Mouse (Mus musculus): ENCODE data around the gene Slc24a3. TPM values are rescaled to one million over a fixed set of nuclear protein-coding genes. Genes with fewer than 3 reads are reported as not detected.

Gene Slc24a3
- polyA plus RNA-seq, 1 experiment, result 66.1 TPM

DNA sequence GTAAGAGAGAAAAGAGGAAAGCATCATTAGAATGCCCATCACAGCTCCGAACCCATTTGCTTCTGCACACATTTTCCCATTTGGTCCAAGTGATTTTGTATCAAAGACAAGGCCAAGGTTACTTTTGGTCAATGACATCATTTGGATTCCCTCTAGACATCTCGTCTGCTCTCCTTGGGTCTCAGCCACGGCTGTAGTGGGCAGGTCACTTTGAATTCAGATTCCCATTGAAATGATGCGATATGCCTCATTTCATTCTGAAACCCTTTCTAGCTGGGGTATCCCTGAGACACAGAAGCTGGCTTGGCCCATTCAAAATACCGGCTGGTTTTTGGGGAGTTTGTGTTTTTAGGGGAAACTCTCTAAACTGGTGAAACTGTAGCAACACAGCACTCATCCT is 59.8 kb downstream of the Slc24a3 start:
- Histone ChIP-seq H3K36me3 (replicated peaks; ENCODE audit: low read length) (peaks cover 44% of the 10 kb centered on the region), H3K4me3 (replicated peaks) (no peak overlapping the region), H3K4me1 (peaks cover 92% of the 10 kb centered on the region), H3K9me3 (no peaks in the 10 kb centered on the region), H3K27me3 (replicated peaks) (no peaks in the 10 kb centered on the region)
- TF ChIP-seq GATA1 (IDR thresholded peaks at IDR 0.05; ENCODE audit: borderline replicate concordance, low read length) (no peak), FLI1 (IDR thresholded peaks at IDR 0.05; ENCODE audit: low read length) (no peak)

DNA sequence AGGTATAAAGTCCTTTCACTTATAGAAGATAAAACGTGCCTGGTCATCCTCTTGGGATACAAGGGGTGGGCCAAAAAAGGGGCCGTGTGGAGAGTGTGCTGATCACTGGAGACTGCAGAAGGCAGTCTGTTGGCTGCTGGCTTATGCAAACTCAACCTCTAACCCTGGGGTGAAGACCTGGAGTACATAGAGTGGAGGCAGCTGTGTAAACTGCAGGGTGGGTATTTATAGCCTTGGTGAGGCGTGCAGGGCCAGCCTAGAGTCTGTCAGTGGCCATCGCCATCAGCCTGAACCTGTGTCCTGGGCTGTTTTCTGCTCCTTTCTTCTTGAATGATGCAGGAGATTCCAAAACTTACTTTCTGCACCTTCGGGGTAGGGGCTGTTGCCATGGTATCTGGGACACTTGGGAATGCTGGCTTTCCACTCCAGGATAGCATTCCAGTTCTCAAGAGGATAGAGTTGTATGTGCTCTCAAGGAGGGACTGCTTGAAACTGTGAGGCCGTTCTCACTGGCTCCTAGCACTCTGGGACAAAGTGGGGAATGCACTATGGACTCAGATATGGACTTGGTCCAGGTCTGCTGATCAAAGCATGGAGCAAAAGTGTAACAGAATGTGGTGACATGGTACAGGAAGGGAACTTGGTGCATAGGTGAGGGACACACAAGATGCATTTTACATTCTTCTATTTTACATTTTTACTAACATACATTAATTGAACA is 65.4 kb downstream of the Slc24a3 start:
- TF ChIP-seq GATA1 (IDR thresholded peaks at IDR 0.05; ENCODE audit: borderline replicate concordance, low read length), result no peak
- no peak for TF ChIP-seq FLI1 (IDR thresholded peaks at IDR 0.05; ENCODE audit: low read length)
- peaks cover 79% of the 10 kb centered on the region for H3K4me1 ChIP-seq
- H3K36me3 ChIP-seq (replicated peaks; ENCODE audit: low read length), result peaks cover 36% of the 10 kb centered on the region
- H3K27me3 ChIP-seq (replicated peaks), result no peaks in the 10 kb centered on the region
- H3K9me3 ChIP-seq, result no peaks in the 10 kb centered on the region
- no peak overlapping the region for H3K4me3 ChIP-seq (replicated peaks)

DNA sequence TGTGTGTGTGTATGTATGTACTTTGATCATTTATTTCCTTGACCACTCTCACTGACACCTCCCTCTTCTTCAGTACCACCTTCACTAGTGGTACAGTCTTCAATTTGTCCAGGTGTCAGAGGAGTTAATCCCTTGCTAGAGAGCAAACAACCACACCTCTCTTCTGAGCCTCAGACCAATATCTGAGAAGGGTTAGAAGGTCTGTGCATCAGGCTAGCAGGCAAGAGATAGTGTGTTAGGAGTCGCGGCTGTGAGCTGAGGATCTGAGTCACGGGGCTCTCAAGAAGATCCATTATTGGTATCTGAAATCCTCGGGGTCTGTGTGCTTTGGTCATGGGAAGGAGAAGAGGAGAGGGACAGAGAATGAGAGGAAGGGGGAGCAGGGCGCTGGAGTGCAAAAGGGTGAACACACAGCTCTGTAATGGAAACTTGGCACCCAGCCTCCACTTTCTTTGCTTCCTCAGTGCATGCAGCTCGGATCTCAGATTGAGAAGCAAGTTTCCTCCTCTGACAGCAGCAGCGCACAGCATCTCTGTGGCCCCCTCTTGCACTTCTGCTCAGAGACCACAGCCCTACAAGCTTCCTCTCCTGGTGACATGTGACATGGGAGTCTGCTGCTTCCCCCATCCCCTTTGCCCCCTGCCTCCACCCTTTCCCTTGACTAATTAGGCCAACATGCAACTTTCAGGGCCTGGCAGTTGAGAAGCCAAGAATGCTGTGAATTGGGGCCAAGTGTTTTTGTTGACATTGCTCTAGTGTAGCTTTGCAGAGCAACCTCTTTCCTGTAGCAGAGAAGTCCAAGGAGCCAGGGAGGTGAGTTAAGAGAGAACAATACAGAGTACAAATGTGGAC is 66.2 kb downstream of the Slc24a3 start:
- peaks cover 28% of the 10 kb centered on the region for H3K36me3 ChIP-seq (replicated peaks; ENCODE audit: low read length)
- TF ChIP-seq FLI1 (IDR thresholded peaks at IDR 0.05; ENCODE audit: low read length) (no peak), GATA1 (IDR thresholded peaks at IDR 0.05; ENCODE audit: borderline replicate concordance, low read length) (no peak)
- H3K4me3 ChIP-seq (replicated peaks), result peak overlapping the region; percentile 85
- H3K27me3 ChIP-seq (replicated peaks), result no peaks in the 10 kb centered on the region
- no peaks in the 10 kb centered on the region for H3K9me3 ChIP-seq
- H3K4me1 ChIP-seq, result peaks cover 71% of the 10 kb centered on the region

DNA sequence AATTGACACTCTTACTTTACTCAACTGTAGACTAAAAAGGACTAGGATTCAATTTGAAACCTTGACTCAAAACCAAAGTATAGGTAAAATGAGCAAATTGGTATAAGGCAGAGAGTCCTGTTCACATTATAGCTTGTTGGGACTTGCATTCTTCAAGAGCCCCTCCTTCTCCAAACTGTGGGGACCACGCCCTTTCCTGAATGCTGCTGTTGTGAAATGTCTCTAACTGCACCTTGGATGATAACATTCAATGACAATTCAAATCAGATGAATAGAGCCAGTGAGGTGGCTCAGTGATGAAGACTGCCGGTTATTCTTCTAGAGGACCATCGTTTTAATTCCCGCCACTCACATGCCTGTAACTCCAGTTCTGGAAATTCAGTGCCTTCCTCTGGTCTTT is 78.8 kb downstream of the Slc24a3 start:
- Histone ChIP-seq H3K4me3 (replicated peaks) (no peak overlapping the region), H3K9me3 (no peaks in the 10 kb centered on the region), H3K27me3 (replicated peaks) (no peaks in the 10 kb centered on the region), H3K36me3 (replicated peaks; ENCODE audit: low read length) (peaks cover 69% of the 10 kb centered on the region), H3K4me1 (peaks cover 53% of the 10 kb centered on the region)
- TF ChIP-seq GATA1 (IDR thresholded peaks at IDR 0.05; ENCODE audit: borderline replicate concordance, low read length) (no peak), FLI1 (IDR thresholded peaks at IDR 0.05; ENCODE audit: low read length) (no peak)

DNA sequence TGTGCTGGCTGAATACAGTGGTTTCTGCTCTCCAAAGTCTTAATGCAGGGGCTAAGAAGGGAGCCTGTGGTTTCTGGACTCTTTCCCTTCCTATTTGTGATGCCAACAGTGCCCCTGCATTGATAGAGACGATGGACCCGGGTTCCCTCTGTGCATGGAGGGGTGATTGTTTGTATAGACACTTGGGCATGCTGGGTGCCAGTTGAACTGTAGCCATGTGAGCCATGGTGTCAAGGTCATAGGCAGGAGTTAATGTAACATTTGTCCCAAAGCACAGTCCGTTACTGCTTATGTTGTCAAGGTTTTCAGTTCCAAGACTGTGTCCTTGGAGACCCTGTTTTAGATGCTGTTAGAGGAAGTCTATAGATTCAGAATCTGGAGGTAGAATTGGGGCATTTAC is 80.6 kb downstream of the Slc24a3 start:
- Histone ChIP-seq H3K9me3 (no peaks in the 10 kb centered on the region), H3K4me3 (replicated peaks) (no peak overlapping the region), H3K36me3 (replicated peaks; ENCODE audit: low read length) (peaks cover 82% of the 10 kb centered on the region), H3K27me3 (replicated peaks) (no peaks in the 10 kb centered on the region), H3K4me1 (peaks cover 62% of the 10 kb centered on the region)
- no peak for TF ChIP-seq GATA1 (IDR thresholded peaks at IDR 0.05; ENCODE audit: borderline replicate concordance, low read length)
- no peak for TF ChIP-seq FLI1 (IDR thresholded peaks at IDR 0.05; ENCODE audit: low read length)

DNA sequence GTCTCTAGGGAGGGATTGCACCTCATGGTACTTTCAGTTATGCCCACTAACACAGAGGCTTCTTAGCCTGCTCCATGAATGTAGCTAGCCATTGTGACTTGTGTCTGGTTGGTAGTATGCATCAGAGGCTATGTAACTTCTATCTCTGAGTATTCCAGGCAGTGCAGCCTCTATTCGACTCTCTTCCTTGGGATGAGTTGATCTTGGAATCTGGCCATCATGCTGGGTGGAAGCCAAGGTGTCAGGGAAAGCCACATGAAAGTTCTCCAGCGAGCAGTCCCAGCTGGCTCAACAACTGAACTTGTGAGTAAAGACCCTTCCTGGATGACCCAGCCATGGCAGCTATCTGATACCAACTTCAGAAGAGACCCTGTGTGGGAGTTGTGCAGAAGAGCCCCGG is 89.8 kb downstream of the Slc24a3 start:
- H3K9me3 ChIP-seq, result no peaks in the 10 kb centered on the region

DNA sequence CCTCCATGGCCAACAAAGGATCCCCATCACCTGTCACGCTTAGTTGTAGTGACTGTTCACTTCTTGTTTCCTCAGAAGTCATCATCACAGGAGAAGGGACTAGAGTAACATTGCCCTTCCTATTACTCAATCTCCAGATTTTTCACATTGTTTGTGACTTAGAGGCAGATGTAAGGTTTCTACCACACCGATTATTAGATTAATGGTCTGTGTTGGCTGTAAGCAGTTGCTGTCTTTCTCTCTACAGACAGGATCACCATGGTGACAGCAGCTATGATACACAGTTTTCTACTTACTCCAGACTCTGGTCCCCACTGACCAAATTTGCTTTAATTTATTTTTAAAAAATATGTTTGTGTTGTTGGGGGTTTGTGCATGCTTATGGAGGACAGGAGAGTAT is 90.3 kb downstream of the Slc24a3 start:
- Histone ChIP-seq H3K4me1 (peaks cover 87% of the 10 kb centered on the region), H3K36me3 (replicated peaks; ENCODE audit: low read length) (peaks cover 57% of the 10 kb centered on the region), H3K4me3 (replicated peaks) (no peak overlapping the region), H3K27me3 (replicated peaks) (no peaks in the 10 kb centered on the region), H3K9me3 (no peaks in the 10 kb centered on the region)
- TF ChIP-seq GATA1 (IDR thresholded peaks at IDR 0.05; ENCODE audit: borderline replicate concordance, low read length), result no peak
- TF ChIP-seq FLI1 (IDR thresholded peaks at IDR 0.05; ENCODE audit: low read length), result no peak

More for the DNA sequence above, 89.8 kb downstream of the Slc24a3 start:
- peaks cover 87% of the 10 kb centered on the region for H3K4me1 ChIP-seq
- H3K4me3 ChIP-seq (replicated peaks), result no peak overlapping the region
- TF ChIP-seq GATA1 (IDR thresholded peaks at IDR 0.05; ENCODE audit: borderline replicate concordance, low read length) (no peak), FLI1 (IDR thresholded peaks at IDR 0.05; ENCODE audit: low read length) (no peak)
- H3K27me3 ChIP-seq (replicated peaks), result no peaks in the 10 kb centered on the region
- H3K36me3 ChIP-seq (replicated peaks; ENCODE audit: low read length), result peaks cover 62% of the 10 kb centered on the region

DNA sequence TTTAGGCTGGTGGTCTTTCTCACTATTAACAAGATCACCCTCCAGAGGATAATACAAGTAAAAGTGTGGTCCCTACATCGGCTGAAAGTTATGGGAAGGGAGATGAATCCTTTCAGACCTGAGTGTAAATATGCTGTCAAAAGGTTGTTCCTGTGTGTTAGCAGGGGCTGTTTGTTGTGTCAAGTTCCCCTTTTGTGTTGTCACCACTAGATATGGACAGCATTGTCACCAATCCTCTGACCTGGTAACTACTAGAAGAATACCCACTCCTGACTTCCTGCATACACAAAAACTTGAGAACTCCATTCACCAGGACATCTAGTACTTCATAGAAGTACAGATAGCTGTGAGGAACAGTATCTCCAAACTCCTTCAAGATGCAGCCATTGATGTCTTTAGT is 93.0 kb downstream of the Slc24a3 start:
- Histone ChIP-seq H3K9me3 (no peaks in the 10 kb centered on the region), H3K27me3 (replicated peaks) (no peaks in the 10 kb centered on the region), H3K36me3 (replicated peaks; ENCODE audit: low read length) (peaks cover 57% of the 10 kb centered on the region), H3K4me3 (replicated peaks) (no peak overlapping the region), H3K4me1 (peaks cover 83% of the 10 kb centered on the region)
- TF ChIP-seq GATA1 (IDR thresholded peaks at IDR 0.05; ENCODE audit: borderline replicate concordance, low read length), result no peak
- TF ChIP-seq FLI1 (IDR thresholded peaks at IDR 0.05; ENCODE audit: low read length), result no peak

DNA sequence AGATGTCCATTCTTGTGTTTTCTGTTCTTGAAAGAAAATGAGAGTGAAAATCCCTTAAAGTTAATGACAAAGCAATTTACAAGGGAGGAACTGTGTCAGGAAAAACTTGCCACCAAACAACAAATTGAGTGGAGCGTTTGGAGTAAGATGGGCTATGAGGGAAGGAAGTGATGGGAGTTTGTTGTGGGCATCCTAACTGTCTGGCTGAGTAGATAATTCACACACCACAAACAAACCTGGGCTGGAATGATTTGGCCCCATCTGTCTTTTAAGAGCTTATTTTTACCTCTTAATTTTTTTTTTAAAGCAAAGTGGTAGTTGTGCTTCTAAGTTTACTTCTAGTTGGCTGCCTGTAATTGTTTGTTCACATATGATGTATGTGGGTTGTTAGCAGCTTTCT is 94.6 kb downstream of the Slc24a3 start:
- Histone ChIP-seq H3K4me1 (peaks cover 81% of the 10 kb centered on the region), H3K9me3 (no peaks in the 10 kb centered on the region), H3K4me3 (replicated peaks) (peak overlapping the region; percentile 64), H3K27me3 (replicated peaks) (no peaks in the 10 kb centered on the region), H3K36me3 (replicated peaks; ENCODE audit: low read length) (peaks cover 59% of the 10 kb centered on the region)
- TF ChIP-seq FLI1 (IDR thresholded peaks at IDR 0.05; ENCODE audit: low read length) (no peak), GATA1 (IDR thresholded peaks at IDR 0.05; ENCODE audit: borderline replicate concordance, low read length) (peak; percentile 67; the same call in 1 of the 3 replicates)

DNA sequence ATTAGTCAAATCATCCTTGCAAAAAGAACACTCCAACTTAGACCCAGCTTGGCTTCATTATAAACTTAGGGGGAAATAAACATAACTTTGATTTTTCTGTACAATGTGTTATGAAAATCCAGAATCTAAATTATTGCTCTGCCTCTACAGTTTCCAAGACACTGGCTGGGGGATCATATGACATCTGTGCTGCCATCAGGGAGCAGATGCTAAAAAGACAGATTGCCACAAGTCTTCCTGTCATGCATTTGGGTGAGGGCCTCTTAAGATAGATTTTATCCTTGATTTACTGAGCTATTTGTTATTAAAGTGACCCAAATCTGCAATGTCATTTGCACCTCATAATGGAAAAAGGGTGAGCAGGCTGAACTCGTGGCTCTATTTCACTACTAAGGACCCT is 99.2 kb downstream of the Slc24a3 start:
- H3K4me1 ChIP-seq, result peaks cover 80% of the 10 kb centered on the region
- TF ChIP-seq GATA1 (IDR thresholded peaks at IDR 0.05; ENCODE audit: borderline replicate concordance, low read length), result no peak
- TF ChIP-seq FLI1 (IDR thresholded peaks at IDR 0.05; ENCODE audit: low read length), result no peak
- H3K4me3 ChIP-seq (replicated peaks), result no peak overlapping the region
- no peaks in the 10 kb centered on the region for H3K9me3 ChIP-seq
- H3K27me3 ChIP-seq (replicated peaks), result no peaks in the 10 kb centered on the region
- peaks cover 62% of the 10 kb centered on the region for H3K36me3 ChIP-seq (replicated peaks; ENCODE audit: low read length)
